Mouse (Mus musculus) natural killer cell, adult 2 months (primary cell): ENCODE results near the gene Tekt1.

ENCODE experiments used
- DNase-seq, 2 experiments: peaks; one replicate each; pipeline ENCODE4 v3.0.0; 2022; ENCODE audit warnings: low spot score in 2 of 2

Gene Tekt1

GRCm38 (mm10) chr11:72342549-72343237 lies 19.5 kb downstream of the Tekt1 start:
- DNase-seq: peak in 1 of 2 experiments; percentile 26

- no peak for DNase-seq
Observed at GRCm38 (mm10) chr11:72339716-72340115, 22.5 kb downstream of the Tekt1 start.

- no peak for DNase-seq
Observed at GRCm38 (mm10) chr11:72338437-72338871, 23.8 kb downstream of the Tekt1 start.

GRCm38 (mm10) chr11:72336726-72337125 lies 25.5 kb downstream of the Tekt1 start:
- DNase-seq: no peak

GRCm38 (mm10) chr11:72334653-72335052 lies 27.6 kb downstream of the Tekt1 start:
- no peak for DNase-seq

GRCm38 (mm10) chr11:72332951-72333667 lies 29.1 kb downstream of the Tekt1 start:
- DNase-seq: no peak

- DNase-seq: no peak
Observed at GRCm38 (mm10) chr11:72325701-72326100, 36.5 kb downstream of the Tekt1 start.

- DNase-seq: no peak
Observed at GRCm38 (mm10) chr11:72324431-72324830, 37.8 kb downstream of the Tekt1 start.

- no peak for DNase-seq
Observed at GRCm38 (mm10) chr11:72318026-72318425, 44.2 kb downstream of the Tekt1 start.

GRCm38 (mm10) chr11:72314151-72314895 lies 47.9 kb downstream of the Tekt1 start, which contains the start of gene Fbxo39:
Gene Fbxo39, plus strand, starts transcription at chr11:72314444.
- DNase-seq: no peak

GRCm38 (mm10) chr11:72311355-72312001 lies 50.8 kb downstream of the Tekt1 start:
- no peak for DNase-seq

- DNase-seq: no peak
Observed at GRCm38 (mm10) chr11:72310491-72310890, 51.8 kb downstream of the Tekt1 start.

- no peak for DNase-seq
Observed at GRCm38 (mm10) chr11:72308982-72309381, 53.3 kb downstream of the Tekt1 start.

- DNase-seq: no peak
Observed at GRCm38 (mm10) chr11:72307461-72307860, 54.8 kb downstream of the Tekt1 start.

- no peak for DNase-seq
Observed at GRCm38 (mm10) chr11:72302230-72302629, 60.0 kb downstream of the Tekt1 start.

GRCm38 (mm10) chr11:72301334-72301733 lies 60.9 kb downstream of the Tekt1 start, which contains the start of gene Xaf1:
Gene Xaf1, plus strand, starts transcription at chr11:72301629.
- peak; percentile 52 to 60 for DNase-seq
